Mouse (Mus musculus): ENCODE measurements around the gene Huwe1.

Huwe1 gene

DNA sequence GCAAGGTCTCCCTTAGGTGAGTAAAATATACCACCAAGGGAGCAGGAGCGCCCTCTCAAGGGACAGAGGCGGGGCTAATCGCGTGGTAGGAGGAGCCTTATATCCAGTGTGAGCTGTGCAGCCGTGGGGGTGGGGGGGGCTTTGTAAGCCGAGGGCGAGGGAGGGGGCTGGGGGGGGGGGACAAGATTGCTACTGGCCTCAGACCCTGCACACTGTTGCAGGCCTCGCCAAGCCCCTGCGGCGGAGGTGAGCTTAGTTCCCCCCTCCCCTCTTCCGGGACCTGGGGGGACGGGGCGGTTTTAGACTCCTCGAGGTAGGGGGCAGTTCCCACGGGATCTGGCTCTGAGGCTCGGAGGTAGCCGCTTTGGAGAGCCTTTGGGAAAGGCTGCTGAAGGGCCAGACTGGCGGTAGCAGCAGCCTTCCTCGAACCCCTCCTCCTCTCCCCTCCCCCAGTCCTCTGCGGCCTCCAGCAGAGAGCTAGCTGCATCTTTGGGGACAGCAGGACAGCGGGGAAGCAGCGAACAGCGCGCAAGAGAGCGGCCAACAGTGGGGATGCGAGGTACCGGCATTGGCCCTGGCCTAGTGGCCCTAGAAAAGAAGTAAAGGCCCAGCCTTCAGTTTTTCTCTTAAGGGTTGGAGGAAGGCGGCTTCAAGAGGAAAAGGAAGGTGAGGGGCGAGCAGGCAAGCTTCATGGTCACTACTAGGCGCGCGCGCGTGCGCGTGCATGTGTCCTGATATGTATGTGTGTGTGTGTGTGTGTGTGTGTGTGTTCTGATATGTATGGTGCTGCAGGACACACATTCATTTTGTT lies at the start of gene Huwe1:
Huwe1 (plus strand) TSS at position 107 of the 811 bp plus-strand sequence.
- peak; percentile 77 for DNase-seq

DNA sequence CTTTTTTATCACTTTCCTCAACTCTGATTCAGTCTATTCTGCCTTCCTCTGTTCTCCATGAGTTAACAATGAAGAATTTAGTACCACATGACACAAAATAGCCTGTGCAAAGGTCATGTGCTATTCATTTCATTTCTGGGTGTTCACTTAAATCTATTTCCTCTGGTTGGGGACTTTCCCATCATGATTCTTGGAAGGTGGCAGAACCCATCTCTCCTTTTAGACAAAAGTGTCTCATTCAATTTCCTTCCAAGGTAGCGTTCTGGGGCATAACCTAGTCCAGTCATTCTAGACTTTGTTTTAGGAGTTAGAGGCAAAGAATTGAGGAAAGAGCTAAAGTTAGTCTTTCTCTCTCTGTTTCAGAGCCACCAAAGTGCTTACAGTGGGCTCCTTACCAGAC lies 20.3 kb upstream of the Huwe1 start:
- DNase-seq, result no peak

DNA sequence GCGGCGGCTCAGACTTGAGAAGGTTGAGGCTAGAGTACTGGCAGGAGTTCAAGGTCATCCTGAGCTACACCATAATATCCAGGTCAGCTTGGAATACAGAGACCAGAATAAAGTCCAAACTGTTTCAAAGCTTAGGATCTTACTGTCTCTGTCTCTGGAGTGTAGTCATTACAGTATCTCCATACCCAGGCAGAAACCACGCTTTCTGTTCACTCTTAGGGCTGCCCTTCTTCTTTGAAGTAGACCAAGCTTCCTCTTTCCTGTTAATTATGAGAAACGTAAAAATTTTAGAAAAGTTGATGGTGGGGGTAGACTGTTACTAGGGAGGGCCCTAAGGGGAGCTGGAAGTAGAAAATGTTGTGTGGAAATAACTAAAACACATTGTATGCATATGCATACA lies 17.7 kb upstream of the Huwe1 start:
- DNase-seq, result no peak

DNA sequence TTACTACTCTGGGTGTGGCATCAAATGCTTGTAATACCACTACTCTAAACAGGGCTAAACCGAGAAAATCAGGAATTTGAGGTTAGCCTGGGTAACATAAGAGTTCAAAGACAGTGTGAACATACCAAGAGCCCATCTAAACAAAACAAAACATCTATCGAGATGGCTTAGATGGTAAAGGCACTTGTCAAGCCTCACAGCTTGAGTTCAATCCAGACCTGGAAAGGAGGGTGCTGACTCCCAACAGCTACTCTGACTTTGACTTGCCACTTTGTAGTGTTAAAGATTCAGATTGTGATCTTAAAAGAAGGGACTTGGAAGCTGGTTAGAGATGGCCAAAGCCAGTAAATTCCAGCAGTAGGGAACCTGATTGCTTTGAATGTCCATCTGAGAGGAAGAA lies 7.8 kb upstream of the Huwe1 start:
- no peak for DNase-seq

DNA sequence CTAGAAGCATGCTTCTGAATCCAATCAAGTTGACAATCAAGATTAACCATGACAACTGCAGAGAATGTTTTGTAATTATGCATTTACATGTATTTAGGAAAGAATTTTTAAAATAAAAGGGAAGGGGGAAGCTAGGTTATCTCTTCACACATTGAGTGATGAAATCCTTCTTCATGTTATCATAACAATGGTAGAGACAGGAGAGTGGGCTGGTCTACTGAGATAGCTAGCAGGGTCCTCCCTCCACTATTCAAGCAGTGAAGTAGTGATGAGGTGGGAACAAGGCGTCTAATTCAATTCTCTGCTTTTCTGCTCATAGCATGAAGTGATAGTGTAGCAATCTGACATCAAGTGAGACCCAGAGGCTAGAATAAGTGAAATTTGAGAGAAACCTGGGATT lies 2.6 kb upstream of the Huwe1 start:
- DNase-seq, result no peak

DNA sequence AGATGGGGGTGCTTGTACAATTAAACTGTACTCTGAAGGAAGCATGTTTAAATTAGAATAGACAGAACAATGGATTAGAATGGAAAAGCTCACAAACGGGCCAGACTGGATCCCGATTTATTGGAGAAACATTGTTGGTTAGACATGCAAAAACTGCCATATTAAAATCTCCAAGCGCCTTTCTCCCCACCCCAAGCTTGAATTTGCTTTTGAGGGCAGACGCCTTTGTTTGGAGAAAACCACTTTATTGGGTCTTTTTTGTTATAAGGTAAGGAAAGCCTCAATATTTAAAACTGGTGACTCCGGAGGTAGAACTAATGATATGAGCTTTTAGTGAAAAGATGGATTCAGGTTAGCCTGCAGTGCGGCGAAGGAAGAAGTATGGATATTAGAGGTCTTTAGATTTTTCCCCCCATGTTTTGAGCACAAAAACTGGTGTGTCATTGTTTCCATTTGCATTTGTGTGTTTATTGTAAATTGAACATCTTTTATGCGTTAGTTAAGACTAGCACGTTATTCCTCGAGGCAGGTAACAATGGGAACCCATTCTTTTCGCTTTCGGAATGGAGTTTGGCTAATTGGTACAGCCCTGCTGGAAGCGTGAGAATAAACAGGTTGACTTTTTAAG lies 1.8 kb downstream of the Huwe1 start:
- no peak for DNase-seq

DNA sequence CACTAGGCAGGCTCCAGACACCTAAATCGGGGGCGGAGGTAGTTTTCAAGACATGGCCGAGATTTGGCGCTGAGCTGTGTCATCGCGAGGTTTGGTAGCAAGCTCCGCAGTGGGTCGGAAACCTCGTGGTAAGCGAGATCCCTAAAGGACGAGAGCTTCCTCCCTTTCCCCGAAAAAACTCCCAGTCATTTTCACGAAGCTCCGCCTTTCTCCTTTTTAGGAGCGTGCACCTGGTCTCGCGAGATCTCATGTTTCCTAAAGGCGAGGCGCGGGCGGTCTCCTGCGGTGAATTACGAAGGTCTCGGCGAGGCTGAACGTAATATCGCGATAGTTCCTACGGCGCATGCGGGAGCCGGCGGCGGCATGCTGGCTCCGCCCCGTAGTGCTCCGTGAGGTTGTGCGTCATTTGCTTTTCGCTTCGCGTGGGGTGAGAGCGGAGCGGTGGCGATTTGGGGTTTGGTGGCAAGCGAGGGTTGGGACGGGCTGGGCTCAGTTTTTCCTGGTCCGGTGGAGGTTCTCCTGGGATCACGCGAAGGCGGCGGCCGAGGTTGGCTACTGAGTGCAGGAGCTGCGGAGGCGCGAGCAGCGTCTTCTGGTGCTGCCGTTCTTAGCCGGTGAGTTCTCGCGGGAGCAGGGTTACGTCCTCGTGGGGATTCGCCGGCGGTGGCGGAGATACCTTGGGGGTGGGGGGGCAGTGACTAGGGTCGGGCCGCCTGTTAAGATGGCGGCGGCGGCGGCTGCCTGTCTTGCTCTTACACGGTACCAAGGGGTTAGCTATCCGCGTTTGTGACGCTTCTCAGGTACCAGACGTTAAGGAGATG lies 2.6 kb downstream of the Huwe1 start:
- DNase-seq, result peak; percentile 95

DNA sequence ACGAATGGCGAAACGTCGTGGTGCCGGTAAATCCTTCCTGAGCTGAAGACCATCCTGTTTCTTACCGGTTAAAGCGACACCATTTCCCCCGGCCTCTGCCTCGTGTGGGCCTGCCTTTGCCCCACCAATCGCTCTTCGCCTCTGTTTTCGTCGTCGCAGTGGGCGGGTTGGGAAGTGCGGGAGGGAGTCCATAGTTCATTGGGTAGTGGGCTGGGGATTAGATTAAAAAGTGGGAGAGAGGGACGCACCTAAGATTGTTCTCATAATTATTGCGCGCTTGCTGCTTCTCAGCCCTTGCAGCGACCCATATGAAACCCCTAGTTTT lies 3.1 kb downstream of the Huwe1 start:
- DNase-seq, result peak; percentile 58

DNA sequence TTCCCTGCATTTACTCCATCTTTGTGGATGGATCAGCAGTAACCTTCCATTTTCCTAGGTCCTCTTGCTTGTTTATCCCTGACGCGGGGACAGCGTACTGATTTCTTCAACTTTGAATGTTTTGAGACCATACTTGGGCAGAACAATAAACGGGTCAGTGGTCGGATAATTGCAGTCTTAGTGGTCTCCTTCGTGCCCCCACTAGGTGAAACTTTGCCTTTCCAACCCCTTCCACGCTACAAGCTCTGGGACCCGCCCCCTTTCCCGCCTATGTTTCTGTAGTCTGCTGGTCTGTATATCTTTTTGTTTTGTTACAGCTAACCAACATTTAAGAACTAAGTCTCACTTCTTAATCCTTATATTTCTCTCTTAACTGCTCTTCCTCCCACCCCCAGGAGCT lies 3.8 kb downstream of the Huwe1 start:
- no peak for DNase-seq

DNA sequence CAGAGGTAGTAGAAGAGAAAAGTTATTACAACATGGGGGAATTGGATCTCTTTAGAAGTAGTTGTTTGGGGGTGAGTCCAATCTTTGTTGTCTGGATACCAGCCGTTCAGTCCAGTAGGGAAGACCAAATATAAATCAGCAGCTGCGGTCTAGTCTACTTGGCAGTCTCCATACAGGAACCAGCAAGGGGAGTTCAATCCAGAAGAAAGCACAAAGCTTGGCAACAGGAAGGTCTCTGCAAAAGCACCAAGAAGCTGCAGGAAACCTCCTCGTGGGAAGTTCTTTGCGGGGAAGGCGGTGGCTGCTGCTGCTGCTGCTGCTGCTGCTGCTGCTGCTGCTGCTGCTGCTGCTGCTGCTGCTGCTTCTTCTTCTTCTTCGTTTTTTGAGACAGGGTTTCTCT lies 10.9 kb downstream of the Huwe1 start:
- DNase-seq, result peak; percentile 4

DNA sequence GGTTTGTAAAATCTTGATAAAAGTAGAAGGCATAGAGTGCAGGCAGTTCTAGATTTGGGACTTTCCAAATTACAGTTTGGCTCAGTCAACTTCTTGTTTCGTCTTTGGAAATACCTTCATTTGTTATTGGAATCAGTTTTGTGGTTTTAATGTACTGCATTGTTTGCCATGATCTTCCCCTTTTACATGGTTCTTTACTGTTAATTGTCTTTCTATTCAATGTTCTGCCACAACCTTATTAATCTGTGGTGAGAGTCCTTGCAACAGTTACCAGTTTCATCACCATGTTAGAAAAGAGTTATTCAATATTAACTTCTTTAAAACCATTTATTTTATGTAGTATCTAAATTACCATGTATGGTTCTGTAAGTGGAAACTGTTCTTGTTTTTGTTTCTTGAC lies 13.0 kb downstream of the Huwe1 start:
- DNase-seq, result no peak

DNA sequence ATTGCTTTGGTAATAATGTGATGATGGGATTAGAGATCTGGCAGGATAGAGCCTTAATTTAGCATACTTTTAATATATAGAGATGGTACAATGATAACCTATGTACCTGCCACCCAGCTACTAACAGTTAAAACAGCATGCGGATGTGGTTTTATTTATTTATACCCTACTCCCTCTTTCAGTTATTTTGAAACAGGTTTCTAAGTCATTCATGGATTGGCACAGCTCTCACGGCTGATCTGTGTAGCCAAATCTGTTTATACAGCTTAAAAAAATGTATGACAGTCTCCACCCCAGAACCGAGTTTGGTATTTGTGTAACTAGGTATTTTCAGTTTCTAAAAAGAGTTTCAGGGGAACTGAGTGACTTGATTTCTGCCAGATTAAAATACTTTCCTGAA lies 17.1 kb downstream of the Huwe1 start:
- DNase-seq, result no peak

DNA sequence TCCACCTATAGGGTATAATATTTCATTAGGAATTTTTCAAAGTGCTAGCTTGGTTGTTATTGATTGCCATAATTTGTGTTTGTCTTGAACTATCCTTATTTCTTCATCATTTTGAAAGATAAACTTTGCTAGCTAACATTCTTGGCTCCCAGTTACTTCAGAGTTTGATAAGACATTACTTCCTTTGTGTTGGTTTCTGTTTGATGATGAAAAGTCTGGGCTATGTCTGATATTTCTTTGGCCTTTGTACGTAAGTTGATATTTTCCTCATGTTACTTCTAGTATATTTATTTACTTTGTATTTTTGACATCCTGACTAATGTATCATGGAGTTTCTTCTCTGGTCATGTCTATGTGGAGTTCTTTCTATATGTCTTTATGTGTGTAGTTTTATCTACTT lies 28.4 kb downstream of the Huwe1 start:
- no peak for DNase-seq

DNA sequence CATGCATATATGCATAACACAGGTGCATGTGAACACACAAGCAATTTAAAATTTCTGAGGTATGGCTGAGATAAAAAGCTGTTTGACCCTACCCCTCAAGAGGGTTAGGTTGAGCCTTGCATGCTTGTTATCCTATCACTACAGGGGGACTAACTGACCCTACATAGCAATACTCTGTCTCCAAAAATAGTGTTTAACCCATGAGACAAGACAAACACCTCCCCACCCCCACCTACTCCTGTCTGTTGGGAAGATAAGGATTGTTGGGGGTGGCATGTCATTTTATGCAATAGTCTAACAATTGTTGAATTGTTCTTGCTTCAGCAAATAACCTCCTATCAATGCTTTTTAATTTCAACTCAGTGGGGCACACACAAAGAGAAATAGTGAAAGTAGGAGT lies 30.7 kb downstream of the Huwe1 start:
- no peak for DNase-seq

DNA sequence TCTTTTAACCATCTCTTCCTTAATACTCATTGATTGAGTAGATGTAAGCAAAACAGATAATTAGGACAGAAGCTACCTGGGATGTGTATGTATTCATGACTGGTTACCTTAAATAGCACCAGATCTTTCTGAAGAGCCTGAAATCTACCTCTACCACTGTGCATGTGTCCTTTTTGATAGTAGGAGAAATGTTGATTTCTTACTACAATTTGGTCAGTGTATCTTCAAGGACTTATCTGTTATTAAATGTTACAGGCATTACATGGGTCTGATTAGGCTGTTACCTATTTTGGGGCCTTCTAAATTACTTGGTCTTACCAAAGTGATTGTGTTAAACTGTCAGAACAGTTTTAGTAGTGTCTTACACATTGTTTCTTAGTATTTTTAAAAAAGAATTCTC lies 32.4 kb downstream of the Huwe1 start:
- no peak for DNase-seq

DNA sequence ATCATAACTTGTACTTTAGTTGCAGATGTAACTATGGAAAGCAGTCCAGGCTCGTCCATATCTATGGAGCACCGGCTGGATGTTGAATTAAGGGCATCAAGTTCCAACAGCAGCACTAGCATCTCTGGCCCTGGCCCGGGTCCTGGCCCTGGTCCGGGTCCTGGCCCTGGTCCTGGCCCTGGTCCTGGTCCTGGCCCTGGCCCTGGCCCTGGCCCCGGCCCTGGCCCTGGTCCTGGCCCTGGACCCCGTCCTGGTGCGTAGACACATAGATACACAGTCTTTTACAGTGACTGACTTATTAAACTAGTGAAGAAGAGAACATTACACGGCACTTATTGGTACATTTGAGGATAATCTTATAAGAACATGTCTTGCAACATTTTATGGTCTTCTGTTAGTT lies 58.8 kb downstream of the Huwe1 start:
- DNase-seq, result no peak

DNA sequence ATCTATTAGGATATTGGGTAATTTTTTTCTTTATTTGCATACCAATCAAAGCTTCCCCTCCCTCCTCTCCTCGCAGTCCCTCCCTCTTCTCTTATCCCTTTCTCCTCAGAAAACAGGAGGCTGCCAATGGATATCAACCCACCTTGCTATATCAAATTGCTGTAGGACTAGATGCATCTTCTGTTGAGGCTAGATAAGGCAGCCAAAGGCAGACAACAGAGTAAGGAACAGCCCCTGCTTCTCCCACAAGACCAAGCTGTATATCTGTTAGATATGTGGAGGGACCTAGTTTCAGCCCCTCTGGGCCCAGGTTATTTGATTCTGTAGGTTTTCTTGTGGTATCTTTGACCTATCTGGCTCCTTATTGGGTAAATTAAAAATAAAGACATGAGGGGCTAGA lies 110.1 kb downstream of the Huwe1 start:
- no peak for DNase-seq

DNA sequence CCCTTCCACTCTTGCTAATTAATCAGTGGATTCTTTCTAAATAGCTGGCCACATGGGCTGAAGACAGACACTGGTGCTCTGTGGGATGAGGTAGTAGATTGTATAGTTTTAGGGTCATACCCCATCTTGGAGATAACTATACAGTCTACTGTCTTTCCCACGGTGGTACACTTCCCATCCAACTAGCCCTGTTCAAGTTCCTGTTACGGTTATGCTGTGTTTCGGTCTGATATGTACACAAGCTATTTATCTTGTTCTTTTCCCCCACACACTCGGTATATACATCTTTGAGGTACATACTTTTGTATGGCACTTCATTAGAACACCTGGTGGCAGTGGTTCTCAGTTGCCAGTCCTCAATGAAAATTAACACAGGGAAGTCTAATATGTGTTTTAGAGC lies 111.7 kb downstream of the Huwe1 start:
- no peak for DNase-seq

DNA sequence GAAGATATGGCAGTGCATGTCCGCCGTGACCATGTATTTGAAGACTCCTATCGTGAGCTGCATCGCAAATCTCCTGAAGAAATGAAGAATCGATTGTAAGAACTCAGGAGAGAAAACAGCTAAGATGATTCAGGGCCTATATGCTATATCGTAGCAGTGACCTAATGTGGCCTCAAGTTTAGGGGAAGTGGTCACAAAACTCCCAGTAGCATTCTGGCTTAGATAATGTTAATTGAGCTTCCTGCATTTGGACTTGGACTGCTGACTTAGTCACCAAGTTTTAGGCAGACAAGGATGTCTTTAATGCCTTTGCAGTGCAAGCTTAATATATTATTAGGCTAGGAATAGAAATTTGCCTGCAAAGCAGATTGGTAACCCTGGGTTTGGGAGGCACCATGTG lies 128.8 kb downstream of the Huwe1 start:
- DNase-seq, result no peak

DNA sequence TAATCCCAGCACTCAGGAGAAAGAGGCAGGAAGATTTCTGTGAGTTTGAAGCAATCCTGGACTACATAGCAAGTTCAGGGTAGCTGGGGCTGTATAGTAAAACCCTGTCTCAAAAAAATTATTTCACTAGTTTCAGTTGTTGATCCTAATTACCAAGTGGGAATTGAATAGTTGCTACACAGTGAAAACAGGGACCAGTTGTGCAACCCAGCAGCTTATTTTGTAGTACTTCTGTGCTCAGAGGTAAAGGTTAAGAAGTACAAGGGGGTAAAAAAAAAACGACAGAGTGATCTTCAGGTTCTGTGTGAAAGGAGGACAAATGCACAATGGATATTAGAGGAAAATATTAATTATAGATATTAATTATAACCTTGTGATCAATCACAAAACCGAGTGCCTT lies 138.2 kb downstream of the Huwe1 start:
- DNase-seq, result no peak

DNA sequence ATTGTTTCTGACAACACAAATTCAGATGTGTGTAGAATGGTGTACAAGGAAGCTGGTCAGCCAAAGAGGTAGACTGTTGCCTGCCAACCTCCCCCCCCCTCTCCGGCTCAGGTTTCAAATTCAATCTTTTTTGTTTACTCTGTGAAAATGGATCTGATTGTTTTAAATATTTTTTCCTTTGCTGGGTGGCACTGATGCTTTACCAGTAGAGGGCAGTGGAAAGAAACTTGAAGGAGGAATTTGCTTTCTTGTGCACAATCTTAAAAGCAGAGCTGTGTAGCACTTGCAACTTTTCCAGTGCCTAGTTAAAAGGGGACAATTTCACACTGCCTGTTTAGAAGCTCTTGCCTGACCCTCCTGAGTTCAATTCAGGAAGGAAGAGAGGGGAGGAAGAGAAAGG lies 146.4 kb downstream of the Huwe1 start:
- DNase-seq, result peak; percentile 3

DNA sequence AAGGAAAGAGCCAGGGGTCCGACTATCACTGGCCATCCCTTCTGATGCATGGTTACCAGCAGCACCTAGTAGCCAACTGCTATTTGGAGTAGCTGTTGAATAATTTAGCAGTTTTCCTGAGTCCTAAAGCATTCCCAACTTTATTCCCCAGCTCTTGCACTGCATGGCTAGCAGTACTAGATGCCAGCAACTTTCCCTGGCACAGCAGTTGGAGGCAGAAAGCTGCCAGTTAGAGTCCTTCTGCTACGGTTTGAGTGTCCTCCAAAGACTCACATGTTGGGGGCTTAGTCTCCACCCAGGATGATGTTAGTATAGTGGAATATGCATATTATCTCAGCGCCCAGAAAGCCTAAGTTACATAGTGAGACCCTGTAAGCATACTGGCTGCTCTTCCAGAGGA lies 147.2 kb downstream of the Huwe1 start:
- DNase-seq, result no peak

DNA sequence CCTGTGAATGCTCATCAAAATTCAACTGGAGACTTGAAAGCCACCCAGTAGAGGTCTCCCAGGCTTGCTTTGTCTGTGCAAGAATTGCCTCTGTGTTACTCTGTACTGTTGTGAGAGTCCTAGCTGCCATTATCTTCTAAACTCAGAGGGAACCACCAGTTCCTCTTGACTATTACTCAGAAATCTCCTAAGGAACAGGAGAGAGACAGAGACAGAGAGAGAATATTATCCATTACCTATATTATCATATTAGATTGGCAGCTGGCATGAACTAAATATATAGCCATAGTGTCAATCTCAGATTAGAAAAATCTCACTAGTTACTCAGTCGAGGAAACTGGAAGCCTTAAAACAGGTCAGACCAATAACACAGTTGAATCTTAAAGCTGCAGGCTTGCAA lies 149.6 kb downstream of the Huwe1 start:
- DNase-seq, result no peak

DNA sequence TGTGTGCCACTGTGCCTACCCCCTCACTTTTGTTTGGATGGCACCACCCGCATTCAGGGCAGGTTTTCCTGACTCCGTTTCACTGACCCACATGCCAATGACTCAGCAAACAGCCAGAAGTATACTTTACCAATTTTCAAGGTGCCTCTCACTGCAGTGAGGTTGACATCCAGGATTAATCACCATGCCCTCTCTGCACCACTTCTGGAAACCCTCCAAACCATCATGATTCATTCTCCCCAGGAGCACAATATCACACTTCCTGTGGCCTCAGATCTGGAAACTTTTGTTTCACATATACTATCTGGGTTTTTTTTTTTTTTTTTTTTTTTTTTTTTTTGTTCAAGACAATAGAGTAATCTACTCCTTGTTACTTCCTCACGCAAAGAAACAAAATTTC lies 150.6 kb downstream of the Huwe1 start:
- peak; percentile 1 for DNase-seq
